Mouse (Mus musculus): Measurements from ENCODE around the gene Adamts6.

DNA sequence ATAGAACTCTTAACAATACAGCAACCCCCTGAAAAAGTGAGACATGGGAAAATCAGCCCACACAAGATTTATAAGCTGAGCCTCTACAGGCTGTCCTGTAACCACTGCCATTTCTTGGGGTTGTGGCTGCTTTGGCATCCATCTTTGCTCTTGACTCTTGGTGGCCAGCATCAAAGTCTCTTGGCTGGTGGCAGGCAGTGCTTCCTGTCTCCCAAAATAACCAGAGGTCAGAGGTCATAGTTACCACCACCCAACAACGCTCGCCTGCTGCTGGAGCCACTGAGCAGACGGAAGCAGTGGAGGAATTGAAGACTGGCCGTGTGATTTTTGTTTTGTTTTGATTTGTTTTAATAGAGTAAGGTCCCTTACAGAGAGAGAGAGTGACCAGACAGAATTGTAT, 228.5 kb downstream of the Adamts6 start:
- TF ChIP-seq POLR2A (IDR thresholded peaks at IDR 0.05; ENCODE audit: insufficient read depth, low read depth, low read length) (no peak), CTCF (IDR thresholded peaks at IDR 0.05; ENCODE audit: insufficient read depth, low read depth, low read length) (no peak)
